ENCODE assay signal across 9 mouse cellular contexts in the genomic region with DNA sequence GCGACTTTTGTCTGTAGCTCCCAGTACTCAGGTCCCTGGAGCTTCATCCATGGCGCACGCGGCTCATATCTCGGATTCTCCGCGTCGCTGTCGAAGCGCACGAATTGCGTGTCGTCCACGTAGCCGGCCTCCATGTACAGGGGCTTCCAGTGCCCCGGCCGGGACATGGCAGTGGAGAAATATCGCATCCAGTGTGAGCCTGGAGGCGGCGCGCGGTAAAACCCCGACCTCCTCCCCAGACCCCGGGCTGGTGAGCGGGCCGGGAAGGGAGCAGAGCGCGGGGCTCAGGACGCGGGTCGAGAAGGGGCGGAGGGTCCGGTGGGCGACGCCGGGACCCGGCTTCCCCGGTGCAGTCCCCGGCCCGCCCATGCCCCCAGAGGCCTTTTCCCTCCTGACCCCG. TPM values are rescaled to one million over a fixed set of nuclear protein-coding genes. Genes with fewer than 3 reads are reported as not detected.
DNase-seq lines count a peak whose midpoint lies in the region; ATAC-seq and TF ChIP-seq lines count a peak whose summit lies in the region.
"Had no signal": no experiment of that assay in that cellular context is flagged by ENCODE, and none has a peak within 500 bp of the region (broad histone marks: within the 10 kb centered on the region; RNA-seq: fewer than 3 reads in every experiment).

No protein-coding gene starts in this region.

- H3K9ac ChIP-seq in heart, embryonic 12.5 days, result peak overlapping the region; percentile 46; the same call in 1 of the 2 replicates

- no peak for ATAC-seq in heart, embryonic 12.5 days (ENCODE audit: insufficient number of reproducible peaks, low FRiP score)
- ATAC-seq in monocyte, adult 5-6 weeks (replicated peaks; ENCODE audit: insufficient number of reproducible peaks, low FRiP score, low TSS enrichment, poor library complexity, severe bottlenecking), result no peak

- H3K4me3 ChIP-seq in heart, embryonic 12.5 days, result peak overlapping the region; percentile 52
- peak overlapping the region; percentile 72 for H3K4me3 ChIP-seq in bone marrow, adult 2 months (replicated peaks; ENCODE audit: control insufficient read depth, low read depth, low read length)
- H3K4me3 ChIP-seq in hindbrain, embryonic 10.5 days, result peak overlapping the region; percentile 52
- peak overlapping the region; percentile 93 for H3K4me3 ChIP-seq in megakaryocyte, embryonic 14.5 days (replicated peaks)

- under 1% methylated on average over 33 of the region's 41 CpGs for WGBS in heart, embryonic 12.5 days
- under 1% methylated on average over 41 of the region's 41 CpGs for WGBS in bone marrow, adult 2 months
- WGBS in hindbrain, embryonic 10.5 days, result under 1% methylated on average over 41 of the region's 41 CpGs

- no peak for DNase-seq in heart, postnatal 36 days
- DNase-seq in hindbrain, embryonic 10.5 days (ENCODE audit: low spot score), result peak; percentile 42
- DNase-seq in B cell, adult 2 months, result no peak
- DNase-seq in left cerebral cortex, adult 8-10 months (ENCODE audit: low spot score in 2 of 2), result no peak

- no peak overlapping the region for H3K27ac ChIP-seq in heart, embryonic 12.5 days (ENCODE audit: poor library complexity, severe bottlenecking)
- H3K27ac ChIP-seq in bone marrow, adult 2 months (ENCODE audit: control insufficient read depth, insufficient read depth, low read depth, low read length, poor library complexity), result no peak overlapping the region; the same call in 1 of the 2 replicates
- no peak overlapping the region for H3K27ac ChIP-seq in hindbrain, embryonic 10.5 days

- intact Hi-C loops in heart, postnatal 36 days (cut with DNase I), result no loop called here

- no peaks in the 10 kb centered on the region for H3K9me3 ChIP-seq in heart, embryonic 12.5 days (replicated peaks)
- H3K9me3 ChIP-seq in hindbrain, embryonic 10.5 days, result no peaks in the 10 kb centered on the region
- H3K9me3 ChIP-seq in megakaryocyte, embryonic 14.5 days, result no peaks in the 10 kb centered on the region

- no peaks in the 10 kb centered on the region for H3K36me3 ChIP-seq in heart, embryonic 12.5 days
- H3K36me3 ChIP-seq in hindbrain, embryonic 10.5 days, result no peaks in the 10 kb centered on the region
- no peaks in the 10 kb centered on the region for H3K36me3 ChIP-seq in megakaryocyte, embryonic 14.5 days (replicated peaks; ENCODE audit: low read length)

- TF ChIP-seq CTCF in bone marrow, adult 2 months (IDR thresholded peaks at IDR 0.05; ENCODE audit: control insufficient read depth, insufficient read depth, low read length), result no peak

- peaks cover 11% of the 10 kb centered on the region for H3K4me1 ChIP-seq in heart, embryonic 12.5 days (replicated peaks)
- H3K4me1 ChIP-seq in bone marrow, adult 2 months (ENCODE audit: control insufficient read depth, insufficient read depth, low read length), result no peaks in the 10 kb centered on the region
- H3K4me1 ChIP-seq in hindbrain, embryonic 10.5 days (replicated peaks), result peaks cover 11% of the 10 kb centered on the region
- peaks cover 9% of the 10 kb centered on the region for H3K4me1 ChIP-seq in megakaryocyte, embryonic 14.5 days

- TF ChIP-seq POLR2A in bone marrow, adult 2 months (IDR thresholded peaks at IDR 0.05; ENCODE audit: borderline replicate concordance, control insufficient read depth, low read depth, low read length), result no peak

- H3K27me3 ChIP-seq in heart, embryonic 12.5 days (replicated peaks), result peaks cover 91% of the 10 kb centered on the region
- H3K27me3 ChIP-seq in hindbrain, embryonic 10.5 days (ENCODE audit: insufficient read depth, poor library complexity, severe bottlenecking), result peaks cover 90% of the 10 kb centered on the region
- peaks cover 67% of the 10 kb centered on the region for H3K27me3 ChIP-seq in megakaryocyte, embryonic 14.5 days (replicated peaks)

- peak overlapping the region; percentile 80 for H3K4me2 ChIP-seq in heart, embryonic 12.5 days

RNA-seq across cellular contexts. Expression of gene H2-T3, which starts 15.8 kb away (rescaled TPM):
- not detected in 2 replicates for polyA plus RNA-seq in heart, embryonic 12.5 days (2016; fragmentation: Nextera tagmentation; extraction: Ambion mirVana)
- not detected for total RNA-seq in heart, postnatal 36 days (2021)
- 0.80 TPM in 1 of 2 replicates, not detected in the other for polyA plus RNA-seq in bone marrow, adult 2 months (2011; ENCODE audit: insufficient read depth, insufficient read length, low replicate concordance, missing spikeins)
- not detected in 2 replicates for polyA plus RNA-seq in hindbrain, embryonic 10.5 days (2016; fragmentation: Nextera tagmentation; extraction: Ambion mirVana)
- not detected in 2 replicates for polyA plus RNA-seq in megakaryocyte, embryonic 14.5 days (2012; ENCODE audit: insufficient read depth, low replicate concordance)
- not detected in 3 replicates for total RNA-seq in monocyte, adult 5-6 weeks (2017)
- not detected for total RNA-seq in left cerebral cortex, adult 8-10 months (2022)

RNA-seq across cellular contexts. Expression of gene Gm8909, which starts 37.5 kb away (rescaled TPM):
- polyA plus RNA-seq in heart, embryonic 12.5 days (2016; fragmentation: Nextera tagmentation; extraction: Ambion mirVana), result 0.18 TPM in 1 of 2 replicates, not detected in the other
- total RNA-seq in heart, postnatal 36 days (2021), result not detected
- polyA plus RNA-seq in bone marrow, adult 2 months (2011; ENCODE audit: insufficient read depth, insufficient read length, low replicate concordance, missing spikeins), result 3.0 TPM in 1 of 2 replicates, not detected in the other
- 0.22 TPM in 1 of 2 replicates, not detected in the other for polyA plus RNA-seq in hindbrain, embryonic 10.5 days (2016; fragmentation: Nextera tagmentation; extraction: Ambion mirVana)
- not detected in 2 replicates for polyA plus RNA-seq in megakaryocyte, embryonic 14.5 days (2012; ENCODE audit: insufficient read depth, low replicate concordance)
- total RNA-seq in monocyte, adult 5-6 weeks (2017), result 3.5 TPM in 1 of 3 replicates, not detected in the others
- not detected for total RNA-seq in left cerebral cortex, adult 8-10 months (2022)
- total RNA-seq: hematopoietic stem cell, adult 5-6 weeks had no signal

RNA-seq across cellular contexts. Expression of gene Rpp21, which starts 52.0 kb away (rescaled TPM):
- 84.4 and 87.9 TPM in 2 replicates for polyA plus RNA-seq in heart, embryonic 12.5 days (2016; fragmentation: Nextera tagmentation; extraction: Ambion mirVana)
- 10 to 100 TPM; 39.6 to 41.1 TPM for total RNA-seq in heart, postnatal 36 days (2021)
- polyA plus RNA-seq in bone marrow, adult 2 months (2011; ENCODE audit: insufficient read depth, insufficient read length, low replicate concordance, missing spikeins), result 53.7 and 117 TPM in 2 replicates
- 98.6 and 110 TPM in 2 replicates for polyA plus RNA-seq in hindbrain, embryonic 10.5 days (2016; fragmentation: Nextera tagmentation; extraction: Ambion mirVana)
- polyA plus RNA-seq in megakaryocyte, embryonic 14.5 days (2012; ENCODE audit: insufficient read depth, low replicate concordance), result 81.8 and 103 TPM in 2 replicates
- 51.0 to 53.1 TPM (median 52.6 TPM) in 3 replicates for total RNA-seq in monocyte, adult 5-6 weeks (2017)
- 10 to 100 TPM; 34.6 to 47.5 (median 38.3) TPM for total RNA-seq in left cerebral cortex, adult 8-10 months (2022)
